In genomic region chr4:124277456-124278181, GRCm38 (mm10) we compare ENCODE assay signal across 8 mouse cellular contexts.
A peak's percentile ranks its signal among the peaks of the same experiment; 100 is the strongest.
DNase-seq lines count a peak whose midpoint lies in the region; ATAC-seq and TF ChIP-seq lines count a peak whose summit lies in the region.

No protein-coding gene starts in this region.

- H3K9me3 ChIP-seq in heart, embryonic 13.5 days, result no peaks in the 10 kb centered on the region
- H3K9me3 ChIP-seq in forebrain, postnatal 0 days (ENCODE audit: low read length), result no peaks in the 10 kb centered on the region
- H3K9me3 ChIP-seq in liver, embryonic 15.5 days (replicated peaks), result no peaks in the 10 kb centered on the region

- H3K27me3 ChIP-seq in heart, embryonic 13.5 days (replicated peaks), result peaks cover 43% of the 10 kb centered on the region
- no peaks in the 10 kb centered on the region; the same call in 1 of the 2 replicates for H3K27me3 ChIP-seq in forebrain, postnatal 0 days (ENCODE audit: insufficient read depth, low read length)
- H3K27me3 ChIP-seq in liver, embryonic 15.5 days, result peaks cover 41% of the 10 kb centered on the region

- no peaks in the 10 kb centered on the region for H3K36me3 ChIP-seq in heart, embryonic 13.5 days
- no peaks in the 10 kb centered on the region for H3K36me3 ChIP-seq in forebrain, postnatal 0 days (ENCODE audit: insufficient read depth)
- no peaks in the 10 kb centered on the region for H3K36me3 ChIP-seq in liver, embryonic 15.5 days (replicated peaks)

- no peak for ATAC-seq in heart, embryonic 13.5 days (ENCODE audit: extremely low read depth, insufficient number of reproducible peaks, low FRiP score, low TSS enrichment)
- peak; percentile 58 for ATAC-seq in forebrain, postnatal 0 days
- ATAC-seq in liver, embryonic 15.5 days (ENCODE audit: insufficient read depth), result no peak

- H3K4me2 ChIP-seq in heart, embryonic 13.5 days, result peak overlapping the region; percentile 89
- peak overlapping the region; percentile 81 for H3K4me2 ChIP-seq in forebrain, postnatal 0 days (ENCODE audit: low read depth)
- H3K4me2 ChIP-seq in liver, embryonic 15.5 days, result peak overlapping the region; percentile 49

- H3K27ac ChIP-seq in heart, embryonic 13.5 days (replicated peaks), result no peak overlapping the region
- peak overlapping the region; percentile 70 for H3K27ac ChIP-seq in forebrain, postnatal 0 days (ENCODE audit: low read depth, low read length)
- no peak overlapping the region for H3K27ac ChIP-seq in liver, embryonic 15.5 days (replicated peaks)

- peak overlapping the region; percentile 75 for H3K9ac ChIP-seq in heart, embryonic 13.5 days
- peak overlapping the region; percentile 56 for H3K9ac ChIP-seq in forebrain, postnatal 0 days
- no peak overlapping the region for H3K9ac ChIP-seq in liver, embryonic 15.5 days

- no peak for TF ChIP-seq CTCF in forebrain, postnatal 0 days (IDR thresholded peaks at IDR 0.05; ENCODE audit: low read depth)

- H3K4me3 ChIP-seq in heart, embryonic 13.5 days, result peak overlapping the region; percentile 57
- peak overlapping the region; percentile 32 for H3K4me3 ChIP-seq in forebrain, postnatal 0 days (ENCODE audit: low read depth, low read length)
- H3K4me3 ChIP-seq in liver, embryonic 15.5 days (replicated peaks), result peak overlapping the region; percentile 14

- peaks cover 20% of the 10 kb centered on the region for H3K4me1 ChIP-seq in heart, embryonic 13.5 days
- H3K4me1 ChIP-seq in forebrain, postnatal 0 days (ENCODE audit: insufficient read depth), result peaks cover 21% of the 10 kb centered on the region; the same call in 1 of the 2 replicates
- H3K4me1 ChIP-seq in liver, embryonic 15.5 days (replicated peaks), result no peaks in the 10 kb centered on the region

- WGBS in heart, embryonic 13.5 days, result 1% methylated on average over 43 of the region's 43 CpGs
- under 1% methylated on average over 43 of the region's 43 CpGs for WGBS in forebrain, postnatal 0 days
- 3% methylated on average over 43 of the region's 43 CpGs for WGBS in liver, embryonic 15.5 days (ENCODE audit: insufficient replicate concordance)

- no peak for DNase-seq in heart, adult 8-10 months (ENCODE audit: low spot score)
- peak; percentile 23 for DNase-seq in R1 (ENCODE audit: low read depth, low spot score)
- peak; percentile 65 for DNase-seq in forebrain, postnatal 0 days
- no peak for DNase-seq in urinary bladder, postnatal 10 days (ENCODE audit: low spot score)
- no peak for DNase-seq in urinary bladder, adult 2 months (ENCODE audit: low spot score)
- DNase-seq in MN1 (ENCODE audit: low spot score), result no peak

Comparison
In these comparisons a context has a peak if more than half of its experiments do, and no peak if none do; other contexts are left out.
1. DNase-seq: peak in R1 (single experiment) and forebrain, postnatal 0 days (single experiment); none in heart, adult 8-10 months (single experiment), urinary bladder, postnatal 10 days (single experiment), urinary bladder, adult 2 months (single experiment) and MN1 (single experiment).
2. Peak in every context shown above with its lines, with median percentiles within 50 percentile points of each other: H3K4me2 ChIP-seq and H3K4me3 ChIP-seq.